Mouse (Mus musculus) CH12.LX (cell line): ENCODE measurements around the gene Olfr1291-ps1. TPM values are rescaled to one million over a fixed set of nuclear protein-coding genes. Genes with fewer than 3 reads are reported as not detected.

Source experiments
- DNase-seq: peaks from one replicate; pipeline ENCODE4 v3.0.0-alpha.2; 2013; ENCODE audit errors: extremely low read depth
- H3K27ac ChIP-seq: 2 replicates; pipeline ENCODE4 v1.5.1; 2012; ENCODE audit warnings: low read depth, mild to moderate bottlenecking, control low read depth, moderate library complexity; ENCODE audit not compliant: insufficient read depth
- H3K27me3 ChIP-seq: replicated peaks from 2 replicates; pipeline ENCODE3; 2012; ENCODE audit warnings: inconsistent platforms
- H3K36me3 ChIP-seq, 2 experiments: replicated peaks in 1 of 2; 2 replicates each; pipeline versions ENCODE3 to v1.6.1; 2012; ENCODE audit warnings: inconsistent platforms in 1 of 2, low read length in 1 of 2, mild to moderate bottlenecking in 1 of 2, mixed read lengths in 1 of 2, moderate library complexity in 1 of 2; ENCODE audit not compliant: control insufficient read depth in 1 of 2, insufficient read depth in 1 of 2
- H3K4me1 ChIP-seq, 2 experiments: 2 replicates each; pipeline ENCODE4 v1.6.1; 2012; ENCODE audit warnings: inconsistent platforms in 1 of 2, moderate library complexity in 1 of 2; ENCODE audit not compliant: insufficient read depth in 2 of 2, control insufficient read depth in 1 of 2
- H3K4me2 ChIP-seq: 2 replicates; pipeline ENCODE4 v1.6.1; 2012; ENCODE audit warnings: low read depth, mild to moderate bottlenecking, control low read depth; ENCODE audit not compliant: poor library complexity, insufficient read depth, severe bottlenecking
- H3K4me3 ChIP-seq, 3 experiments: fragments of 150-350 bp in 1 of 3; sonication (generic) in 1 of 3; replicated peaks in 1 of 3; 2 replicates each; pipeline versions ENCODE3 to v1.5.1; 2011 to 2012; ENCODE audit warnings: low read depth in 2 of 3, low read length in 2 of 3, mild to moderate bottlenecking in 2 of 3, moderate library complexity in 2 of 3, control low read depth in 1 of 3, improper control_type of control experiment in 1 of 3, inconsistent platforms in 1 of 3, mixed read lengths in 1 of 3; ENCODE audit not compliant: poor library complexity in 1 of 3
- H3K79me2 ChIP-seq: replicated peaks from 2 replicates; pipeline ENCODE4 v1.6.1; 2012; ENCODE audit warnings: mild to moderate bottlenecking, moderate library complexity; ENCODE audit not compliant: control insufficient read depth, poor library complexity, insufficient read depth, severe bottlenecking; ENCODE audit errors: extremely low read depth
- H3K9ac ChIP-seq: 2 replicates; pipeline ENCODE4 v1.6.1; 2012; ENCODE audit warnings: low read depth, mild to moderate bottlenecking, control low read depth, moderate library complexity; ENCODE audit not compliant: insufficient read depth
- H3K9me3 ChIP-seq: replicated peaks from 2 replicates; pipeline ENCODE3; 2012; ENCODE audit warnings: low read length, inconsistent platforms, mixed read lengths
- CHD2 ChIP-seq: IDR thresholded peaks from 2 replicates; pipeline ENCODE4 v1.6.1; 2011; ENCODE audit warnings: low read length, improper control_type of control experiment
- CTCF ChIP-seq, 2 experiments: IDR thresholded peaks in 1 of 2; conservative IDR thresholded peaks in 1 of 2; 2 replicates each; pipeline ENCODE4 v1.5.1; 2011 to 2012; ENCODE audit warnings: low read depth in 2 of 2, low read length in 2 of 2, improper control_type of control experiment in 1 of 2, inconsistent platforms in 1 of 2, mild to moderate bottlenecking in 1 of 2, moderate library complexity in 1 of 2
- E2F4 ChIP-seq: IDR thresholded peaks from 2 replicates; pipeline ENCODE4 v1.6.1; 2011; ENCODE audit warnings: low read depth, low read length, improper control_type of control experiment; ENCODE audit not compliant: insufficient replicate concordance
- ELF1 ChIP-seq: IDR thresholded peaks from 2 replicates; pipeline ENCODE4 v1.6.1; 2014; ENCODE audit warnings: low read depth, mild to moderate bottlenecking, inconsistent platforms, low read length, improper control_type of control experiment
- ETS1 ChIP-seq: conservative IDR thresholded peaks from 2 replicates; pipeline ENCODE4 v1.6.1; 2012; ENCODE audit warnings: low read depth, mild to moderate bottlenecking, inconsistent platforms, low read length, improper control_type of control experiment, moderate library complexity
- GABPA ChIP-seq: IDR thresholded peaks from 2 replicates; pipeline ENCODE4 v1.6.1; 2012; ENCODE audit warnings: low read depth, low read length, improper control_type of control experiment, inconsistent platforms; ENCODE audit not compliant: insufficient replicate concordance
- IRF4 ChIP-seq: IDR thresholded peaks from 2 replicates; pipeline ENCODE4 v1.6.1; 2014; ENCODE audit warnings: low read depth, mild to moderate bottlenecking, inconsistent platforms, low read length, improper control_type of control experiment
- JUND ChIP-seq: conservative IDR thresholded peaks from 2 replicates; pipeline ENCODE4 v1.6.1; 2011; ENCODE audit warnings: low read depth, low read length, improper control_type of control experiment
- MAFK ChIP-seq: IDR thresholded peaks from 2 replicates; pipeline ENCODE4 v1.6.1; 2011; ENCODE audit warnings: low read length, improper control_type of control experiment; ENCODE audit not compliant: insufficient replicate concordance
- MAZ ChIP-seq: IDR thresholded peaks from 2 replicates; pipeline ENCODE4 v1.6.1; 2012; ENCODE audit warnings: low read depth, mild to moderate bottlenecking, inconsistent platforms, low read length, improper control_type of control experiment, moderate library complexity
- MXI1 ChIP-seq: IDR thresholded peaks from 2 replicates; pipeline ENCODE4 v1.6.1; 2011; ENCODE audit warnings: mild to moderate bottlenecking, low read depth, low read length, improper control_type of control experiment
- PAX5 ChIP-seq: IDR thresholded peaks from 2 replicates; pipeline ENCODE4 v1.6.1; 2012; ENCODE audit warnings: low read length, inconsistent platforms, mixed read lengths
- POLR2AphosphoS2 ChIP-seq: IDR thresholded peaks from 2 replicates; pipeline ENCODE4 v1.6.1; 2011; ENCODE audit warnings: low read depth, low read length, improper control_type of control experiment
- RAD21 ChIP-seq: IDR thresholded peaks from 2 replicates; pipeline ENCODE4 v1.6.1; 2011; ENCODE audit warnings: low read depth, mild to moderate bottlenecking, low read length, improper control_type of control experiment, moderate library complexity
- SIN3A ChIP-seq: IDR thresholded peaks from 2 replicates; pipeline ENCODE4 v1.6.1; 2012; ENCODE audit warnings: low read length, improper control_type of control experiment, inconsistent platforms
- SMC3 ChIP-seq: IDR thresholded peaks from 2 replicates; pipeline ENCODE4 v1.6.1; 2011; ENCODE audit warnings: low read depth, low read length, improper control_type of control experiment
- UBTF ChIP-seq: IDR thresholded peaks from 2 replicates; pipeline ENCODE4 v1.6.1; 2012; ENCODE audit warnings: low read depth, mild to moderate bottlenecking, inconsistent platforms, low read length, improper control_type of control experiment, moderate library complexity
- USF1 ChIP-seq: IDR thresholded peaks from 2 replicates; pipeline ENCODE4 v1.6.1; 2014; ENCODE audit warnings: low read depth, mild to moderate bottlenecking, inconsistent platforms, low read length, improper control_type of control experiment
- ZMIZ1 ChIP-seq: IDR thresholded peaks from 2 replicates; pipeline ENCODE4 v1.6.1; 2012; ENCODE audit warnings: low read depth, mild to moderate bottlenecking, inconsistent platforms, low read length, improper control_type of control experiment
- ZNF384 ChIP-seq: IDR thresholded peaks from 2 replicates; pipeline ENCODE4 v1.6.1; 2012; ENCODE audit warnings: low read depth, low read length, improper control_type of control experiment, inconsistent platforms
- dilution Hi-C: fragments of 300-500 bp; cut with MboI; formaldehyde crosslinking; loops from 2 replicates; pipeline ENCODE4 v1.14.3; 2020; ENCODE audit warnings: low sequenced_read_pairs; ENCODE audit not compliant: extremely low pct_unique_long_range_greater_than_20kb, extremely low pct_ligation_motif_present
- in situ Hi-C: fragments of 300-500 bp; cut with MboI; formaldehyde crosslinking; loops from 3 replicates; pipeline ENCODE4 v1.14.3; 2019; ENCODE audit warnings: low sequenced_read_pairs, low pct_ligation_motif_present, low pct_unique_long_range_greater_than_20kb, mixed read lengths
- polyA plus RNA-seq: library from polyadenylated mRNA; unstranded; fragments of >175 nt; gene quantifications from 2 replicates; pipeline ENCODE4 v1.2.1, GENCODE M21; 2012; ENCODE audit warnings: low read depth; ENCODE audit not compliant: insufficient read length
- total RNA-seq, 2 experiments: library from RNA; depleted of rRNA; stranded (reverse); fragments of 300-350 nt in 1 of 2; fragments of >200 nt in 1 of 2; gene quantifications; 2 replicates each; pipeline ENCODE4 v1.2.3; 2012 to 2014

Gene Olfr1291-ps1
- total RNA-seq (2012; rRNA removed) (not detected in 2 replicates), total RNA-seq (2014; rRNA removed) (not detected in 2 replicates), polyA plus RNA-seq (not detected in 2 replicates)

DNA sequence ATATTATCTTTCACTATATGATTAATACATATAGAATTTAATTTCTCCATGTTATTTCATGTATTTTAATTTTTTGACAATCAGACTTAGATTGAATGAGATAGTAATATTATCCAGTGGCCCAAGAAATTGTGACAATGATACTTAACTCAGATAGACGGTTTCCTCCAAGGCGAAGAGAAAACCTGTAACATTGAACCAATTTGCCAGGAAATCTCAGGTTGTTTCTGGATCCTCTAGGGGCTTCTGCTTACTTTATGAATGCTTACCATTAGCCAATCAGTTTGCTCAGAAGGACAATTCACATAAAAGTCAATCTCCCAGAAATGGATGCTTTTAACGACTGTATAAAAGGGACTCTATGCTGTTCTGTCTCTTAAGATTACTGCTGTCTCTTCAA lies at the start of gene Olfr1291-ps1:
Gene Olfr1291-ps1, plus strand, starts transcription at position 301 of the 400 bp plus-strand sequence.
- no peak within 1 kb of the TSS for H3K27ac ChIP-seq

DNA sequence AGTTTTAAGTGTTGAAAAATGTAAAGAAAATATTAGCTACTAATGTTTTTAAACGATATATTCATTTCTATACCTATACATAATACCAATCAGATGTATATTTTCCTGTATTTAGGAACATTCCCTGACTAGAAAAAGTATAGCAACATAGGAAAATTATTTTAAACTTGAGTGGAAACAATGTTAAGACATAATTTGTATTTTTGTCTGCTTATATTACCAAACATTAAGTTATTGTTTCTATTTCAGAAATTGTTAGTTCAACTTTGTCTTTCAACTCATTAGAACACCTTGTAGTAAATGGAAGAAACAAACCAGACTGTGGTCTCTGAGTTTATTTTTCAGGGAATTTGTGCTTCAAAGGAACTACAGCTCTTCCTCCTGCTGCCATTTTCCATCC lies 48.1 kb upstream of the Olfr1291-ps1 start, which contains the start of gene Olfr1287:
Gene Olfr1287, plus strand, starts transcription at position 301 of the 400 bp plus-strand sequence.
- DNase-seq, result no peak
- Histone ChIP-seq H3K36me3 (no peaks in the 10 kb centered on the region), H3K27ac (no peak within 1 kb of the TSS), H3K79me2 (no peaks in the 10 kb centered on the region), H3K4me2 (no peak within 1 kb of the TSS), H3K4me1 (no peaks in the 10 kb centered on the region), H3K4me3 (no peak within 1 kb of the TSS)
- in situ Hi-C loops (no loop called here), dilution Hi-C loops (no loop called here)
- TF ChIP-seq E2F4 (no peak), JUND (no peak), MXI1 (no peak), ZNF384 (no peak), SIN3A (no peak), MAZ (no peak)
- TF ChIP-seq, all 38 proteins: peak for 0
- no peaks in the 10 kb centered on the region for H3K27me3 ChIP-seq
- no peak within 1 kb of the TSS for H3K9ac ChIP-seq
- H3K9me3 ChIP-seq, result no peaks in the 10 kb centered on the region

More for the DNA sequence above, at the start of gene Olfr1291-ps1:
- Histone ChIP-seq H3K36me3 (no peaks in the 10 kb centered on the region), H3K9ac (no peak within 1 kb of the TSS), H3K79me2 (no peaks in the 10 kb centered on the region), H3K27me3 (no peaks in the 10 kb centered on the region), H3K4me3 (no peak within 1 kb of the TSS), H3K4me2 (no peak within 1 kb of the TSS), H3K4me1 (no peaks in the 10 kb centered on the region), H3K9me3 (peaks cover 9% of the 10 kb centered on the region)
- DNase-seq, result no peak
- in situ Hi-C loops, result no loop called here
- dilution Hi-C loops, result no loop called here
- TF ChIP-seq POLR2AphosphoS2, result no peak

DNA sequence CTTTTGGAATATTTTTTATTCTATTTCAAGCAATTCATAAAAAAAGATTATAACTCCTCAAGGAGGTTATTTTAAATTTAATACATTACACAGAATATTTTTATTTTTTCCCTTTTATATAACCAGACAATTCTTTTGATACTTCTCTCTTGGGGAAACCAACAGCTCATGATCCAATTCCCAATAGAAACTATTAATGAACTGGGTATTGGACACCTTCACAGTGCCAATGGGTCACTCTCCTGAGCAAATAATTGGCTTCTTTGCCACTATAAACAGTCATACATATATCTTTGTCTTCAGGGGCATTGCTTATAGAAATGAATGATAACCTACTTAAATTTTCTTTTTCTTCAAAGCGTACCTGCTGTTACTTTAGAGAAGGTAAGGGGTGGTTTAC lies 23.2 kb upstream of the Olfr1291-ps1 start, which contains the start of gene Olfr1288:
Gene Olfr1288, plus strand, starts transcription at position 301 of the 400 bp plus-strand sequence.
- in situ Hi-C loops, result no loop called here
- no peaks in the 10 kb centered on the region for H3K79me2 ChIP-seq
- no peaks in the 10 kb centered on the region for H3K27me3 ChIP-seq
- H3K9me3 ChIP-seq, result peaks cover 13% of the 10 kb centered on the region
- H3K4me1 ChIP-seq, result no peaks in the 10 kb centered on the region
- H3K4me2 ChIP-seq, result no peak within 1 kb of the TSS
- dilution Hi-C loops, result no loop called here
- no peaks in the 10 kb centered on the region for H3K36me3 ChIP-seq
- TF ChIP-seq IRF4, result no peak
- TF ChIP-seq ZMIZ1, result no peak
- TF ChIP-seq MAFK, result no peak
- no peak for TF ChIP-seq RAD21
- no peak for TF ChIP-seq SMC3
- no peak for TF ChIP-seq MXI1
- no peak for TF ChIP-seq PAX5
- TF ChIP-seq ELF1, result no peak
- no peak for TF ChIP-seq ETS1
- no peak for TF ChIP-seq USF1
- TF ChIP-seq CHD2, result no peak
- TF ChIP-seq CTCF (conservative IDR thresholded peaks at IDR 0.05 in 1 of 2, IDR thresholded peaks at IDR 0.05 in 1 of 2; ENCODE audit: low read depth in 2 of 2, low read length in 2 of 2), result no peak
- no peak for TF ChIP-seq ZNF384
- TF ChIP-seq POLR2AphosphoS2, result no peak
- TF ChIP-seq GABPA, result no peak
- TF ChIP-seq UBTF, result no peak
- TF ChIP-seq MAZ, result no peak
- no peak within 1 kb of the TSS for H3K4me3 ChIP-seq
- H3K9ac ChIP-seq, result no peak within 1 kb of the TSS
- no peak for DNase-seq
- no peak within 1 kb of the TSS for H3K27ac ChIP-seq
